Mouse (Mus musculus) bone marrow, adult 2 months (tissue): Measurements from ENCODE around the gene Prkaa2. TPM values are rescaled to one million over a fixed set of nuclear protein-coding genes. Genes with fewer than 3 reads are reported as not detected.
"Not testable (repeated sequence)": the region's sequence is repeated elsewhere in the genome, so short reads cannot be mapped to it uniquely, and the experiment has no call there.

Experiments used
- H3K27ac ChIP-seq: fragments of 200-500 bp; 2 replicates; pipeline ENCODE4 v1.5.1; 2012; ENCODE audit warnings: low read depth, mild to moderate bottlenecking, control low read depth, inconsistent platforms, low read length; ENCODE audit not compliant: control insufficient read depth, poor library complexity, insufficient read depth
- H3K4me1 ChIP-seq: fragments of 200-500 bp; 2 replicates; pipeline ENCODE4 v1.6.1; 2011; ENCODE audit warnings: low read length; ENCODE audit not compliant: control insufficient read depth, insufficient read depth
- H3K4me3 ChIP-seq: fragments of 200-500 bp; replicated peaks from 2 replicates; pipeline ENCODE3; 2011; ENCODE audit warnings: mild to moderate bottlenecking, low read depth, low read length, control low read depth; ENCODE audit not compliant: control insufficient read depth
- CTCF ChIP-seq: fragments of 200-500 bp; IDR thresholded peaks from 2 replicates; pipeline ENCODE4 v1.5.1; 2011; ENCODE audit warnings: low read length, control low read depth; ENCODE audit not compliant: control insufficient read depth, insufficient read depth
- POLR2A ChIP-seq: fragments of 200-500 bp; IDR thresholded peaks from 2 replicates; pipeline ENCODE4 v1.6.1; 2011; ENCODE audit warnings: low read depth, mild to moderate bottlenecking, control low read depth, low read length, borderline replicate concordance; ENCODE audit not compliant: control insufficient read depth
- WGBS: fragments of 180-500 bp; shearing (Covaris S2); methylation state at CpG from one replicate; pipeline ENCODE4 v1.1.7; 2018; 5-methylcytosine and 5-hydroxymethylcytosine counted together
- polyA plus RNA-seq: library from polyadenylated mRNA; stranded (reverse); fragments of >200 nt; gene quantifications from 2 replicates; pipeline ENCODE4 v1.2.4, GENCODE M21; 2011; ENCODE audit warnings: low replicate concordance; ENCODE audit not compliant: missing spikeins, insufficient read depth, insufficient read length

Prkaa2 gene
- polyA plus RNA-seq, 1 experiment = 0.70 TPM

- 64% methylated on average over 4 of the region's 4 CpGs for whole genome bisulfite sequencing
- Histone ChIP-seq H3K4me3 (no peak overlapping the region), H3K4me1 (no peaks in the 10 kb centered on the region), H3K27ac (no peak overlapping the region)
- TF ChIP-seq POLR2A (no peak), CTCF (no peak)
These were observed 93.6 kb downstream of the Prkaa2 start for GRCm38 (mm10) chr4:105016006-105016613.

GRCm38 (mm10) chr4:105015496-105015895 lies 94.2 kb downstream of the Prkaa2 start:
- Histone ChIP-seq H3K27ac (no peak overlapping the region), H3K4me3 (no peak overlapping the region), H3K4me1 (no peaks in the 10 kb centered on the region)
- TF ChIP-seq CTCF = no peak
- 80% methylated on average over 6 of the region's 6 CpGs for WGBS

GRCm38 (mm10) chr4:105013718-105014117 lies 96.0 kb downstream of the Prkaa2 start:
- no peak overlapping the region for H3K4me3 ChIP-seq
- no peak overlapping the region for H3K27ac ChIP-seq
- no peaks in the 10 kb centered on the region for H3K4me1 ChIP-seq
- TF ChIP-seq POLR2A (no peak), CTCF (no peak)
- 65% methylated on average over 7 of the region's 7 CpGs for WGBS

GRCm38 (mm10) chr4:105007360-105008018 lies 102.2 kb downstream of the Prkaa2 start:
- TF ChIP-seq CTCF (no peak), POLR2A (no peak)
- H3K4me3 ChIP-seq = no peak overlapping the region
- H3K4me1 ChIP-seq = no peaks in the 10 kb centered on the region; the same call in 1 of the 2 replicates
- 23% methylated on average over 4 of the region's 4 CpGs for WGBS
- H3K27ac ChIP-seq = no peak overlapping the region

GRCm38 (mm10) chr4:105004649-105005048 lies 105.0 kb downstream of the Prkaa2 start:
- H3K27ac ChIP-seq, H3K4me3 ChIP-seq, H3K4me1 ChIP-seq: not testable (repeated sequence)
- 88% methylated on average over 12 of the region's 12 CpGs for WGBS

- Histone ChIP-seq H3K27ac (no peak overlapping the region), H3K4me3 (no peak overlapping the region), H3K4me1 (no peaks in the 10 kb centered on the region; the same call in 1 of the 2 replicates)
- no peak for TF ChIP-seq CTCF
- TF ChIP-seq POLR2A = no peak
- 72% methylated on average over 8 of the region's 8 CpGs for WGBS
These were observed 105.6 kb downstream of the Prkaa2 start for GRCm38 (mm10) chr4:105004135-105004534.

GRCm38 (mm10) chr4:105001736-105002135 lies 108.0 kb downstream of the Prkaa2 start:
- H3K4me3 ChIP-seq = no peak overlapping the region
- H3K27ac ChIP-seq = no peak overlapping the region
- WGBS = 59% methylated on average over 1 of the region's 1 CpGs
- TF ChIP-seq POLR2A (no peak), CTCF (no peak)
- H3K4me1 ChIP-seq = no peaks in the 10 kb centered on the region; the same call in 1 of the 2 replicates

- Histone ChIP-seq H3K4me1 (no peaks in the 10 kb centered on the region), H3K27ac (no peak overlapping the region), H3K4me3 (no peak overlapping the region)
- TF ChIP-seq CTCF (no peak), POLR2A (no peak)
- 65% methylated on average over 5 of the region's 5 CpGs for WGBS
These were observed 110.0 kb downstream of the Prkaa2 start for GRCm38 (mm10) chr4:104999702-105000101.
